Mouse (Mus musculus) embryonic facial prominence, embryonic 14.5 days (tissue): ENCODE results near the gene Fut2. TPM values are rescaled to one million over a fixed set of nuclear protein-coding genes. Genes with fewer than 3 reads are reported as not detected.

Source experiments
- ATAC-seq: fragments of 200-750 bp; cut with Nextera tagmentation; 2 replicates; pipeline ENCODE4 v1.8.0; 2017; ENCODE audit warnings: low read depth, moderate number of reproducible peaks, moderate TSS enrichment
- DNase-seq: peaks from one replicate; pipeline ENCODE4 v3.0.0-alpha.2; 2015; ENCODE audit warnings: low spot score
- H3K27ac ChIP-seq: fragments of 300-500 bp; sonication (generic); replicated peaks from 2 replicates; pipeline ENCODE4 v1.5.1; 2014; ENCODE audit warnings: low read depth, mild to moderate bottlenecking, low read length, moderate library complexity
- H3K27me3 ChIP-seq: fragments of 300-500 bp; sonication (generic); replicated peaks from 2 replicates; pipeline ENCODE4 v1.6.1; 2014; ENCODE audit warnings: low read length; ENCODE audit not compliant: control insufficient read depth, insufficient read depth
- H3K36me3 ChIP-seq: fragments of 300-500 bp; sonication (generic); 2 replicates; pipeline ENCODE4 v1.6.1; 2014; ENCODE audit warnings: low read length, mixed read lengths; ENCODE audit not compliant: control insufficient read depth, insufficient read depth
- H3K4me1 ChIP-seq: fragments of 300-500 bp; sonication (generic); 2 replicates; pipeline ENCODE4 v1.6.1; 2014; ENCODE audit warnings: antibody characterized with exemption, low read length; ENCODE audit not compliant: control insufficient read depth, insufficient read depth
- H3K4me2 ChIP-seq: fragments of 300-500 bp; sonication (generic); 2 replicates; pipeline ENCODE4 v1.6.1; 2014; ENCODE audit warnings: low read depth, mild to moderate bottlenecking, low read length, moderate library complexity, mixed read lengths
- H3K4me3 ChIP-seq: fragments of 300-500 bp; sonication (generic); 2 replicates; pipeline ENCODE4 v1.5.1; 2014; ENCODE audit warnings: low read depth, mild to moderate bottlenecking, low read length
- H3K9ac ChIP-seq: fragments of 300-500 bp; sonication (generic); 2 replicates; pipeline ENCODE4 v1.6.1; 2014; ENCODE audit warnings: low read depth, mild to moderate bottlenecking, low read length, moderate library complexity, mixed read lengths
- H3K9me3 ChIP-seq: fragments of 300-500 bp; sonication (generic); 2 replicates; pipeline ENCODE4 v1.6.1; 2016; ENCODE audit warnings: low read length; ENCODE audit not compliant: control insufficient read depth
- WGBS: fragments of 180-500 bp; shearing (Covaris S2); extraction: QIAGEN DNeasy Blood & Tissue Kit; methylation state at CpG from one replicate; pipeline ENCODE4 v1.1.7; 2014; 5-methylcytosine and 5-hydroxymethylcytosine counted together
- polyA plus RNA-seq: library from polyadenylated mRNA; unstranded; fragments of >200 nt; fragmentation: Nextera tagmentation; extraction: Ambion mirVana; gene quantifications from 2 replicates; pipeline ENCODE4 v1.2.1, GENCODE M21; 2014

Gene Fut2
- polyA plus RNA-seq, 1 experiment from 2014 or later: 1.9 TPM

DNA sequence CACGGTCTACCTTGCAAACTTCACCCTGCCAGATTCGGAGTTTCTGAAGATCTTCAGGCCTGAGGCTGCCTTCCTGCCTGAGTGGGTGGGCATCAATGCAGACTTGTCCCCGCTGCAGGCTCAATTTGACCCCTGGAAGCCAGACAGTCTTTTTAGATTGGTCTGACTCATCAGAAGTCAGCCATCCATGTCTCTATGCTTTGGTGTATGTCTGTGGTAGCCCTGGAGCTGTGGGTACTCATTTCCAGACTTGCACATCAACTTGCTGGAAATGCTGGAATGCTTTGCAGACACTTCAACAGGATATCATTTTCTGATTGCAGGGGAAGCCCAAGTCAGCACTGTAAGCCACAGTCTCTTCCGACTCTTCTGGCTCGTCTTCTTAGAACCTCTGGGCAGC is 46.6 kb downstream of the Fut2 start:
- WGBS: 90% methylated on average over 5 of the region's 5 CpGs

DNA sequence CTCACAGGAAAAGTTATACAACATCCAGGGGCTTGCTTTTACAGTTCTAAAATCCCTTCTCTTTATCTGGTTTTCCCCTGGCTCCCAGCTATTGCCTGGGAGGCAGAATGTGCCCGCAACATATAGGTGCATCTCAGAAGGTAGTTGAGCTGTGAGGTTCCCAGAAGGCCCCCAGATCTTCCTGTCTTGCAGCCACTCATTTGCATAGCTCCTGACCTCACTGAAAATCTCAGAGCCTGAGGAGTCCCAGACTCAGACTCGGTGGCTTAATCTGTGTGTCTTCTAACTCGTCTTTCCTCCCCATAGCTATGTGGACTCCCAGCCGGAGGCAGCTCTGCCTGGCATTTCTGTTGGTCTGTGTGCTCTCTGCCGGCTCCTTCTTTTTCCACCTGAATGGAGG is 47.9 kb downstream of the Fut2 start:
- DNase-seq: no peak
- WGBS: 80% methylated on average over 5 of the region's 5 CpGs

More for the DNA sequence above, 46.6 kb downstream of the Fut2 start:
- Histone ChIP-seq H3K4me2 (no peak overlapping the region), H3K4me3 (no peak overlapping the region), H3K27ac (no peak overlapping the region), H3K4me1 (peaks cover 19% of the 10 kb centered on the region), H3K9me3 (no peaks in the 10 kb centered on the region), H3K9ac (no peak overlapping the region), H3K36me3 (no peaks in the 10 kb centered on the region), H3K27me3 (peaks cover 20% of the 10 kb centered on the region)
- no peak for ATAC-seq
- no peak for DNase-seq

DNA sequence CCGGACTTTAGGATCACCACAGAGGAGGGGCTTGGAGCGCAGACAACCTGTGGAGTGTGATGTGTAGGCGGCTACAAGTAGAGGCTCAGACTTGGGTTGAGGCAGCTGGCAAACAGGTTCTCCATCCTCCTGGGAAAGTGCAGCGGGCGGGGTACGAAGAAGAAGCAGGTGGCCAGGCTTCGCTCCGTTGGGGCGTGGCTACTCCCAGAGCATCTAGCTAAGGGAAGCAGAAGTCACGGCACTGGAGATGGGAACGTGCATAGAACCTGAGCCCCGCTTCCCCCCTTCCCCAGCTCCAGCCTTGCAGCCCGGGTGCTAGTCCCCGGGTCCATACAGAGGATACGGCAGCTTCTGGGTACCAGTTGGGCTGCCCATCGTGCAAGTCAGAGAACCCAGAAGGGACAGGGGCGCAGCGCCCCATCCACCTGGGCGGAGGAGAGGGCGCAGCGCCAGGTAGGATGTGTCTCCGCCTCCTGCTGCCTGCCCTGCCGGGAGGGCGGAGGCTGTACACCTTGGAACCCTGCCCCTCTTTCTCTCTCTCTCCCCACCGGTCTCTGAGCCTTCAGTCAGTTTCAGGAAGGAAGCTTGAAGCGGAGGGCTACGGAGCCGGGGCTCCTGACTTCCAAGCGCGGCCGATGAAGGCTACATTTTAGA is 49.0 kb downstream of the Fut2 start, which contains the start of gene Fut1:
TSS of gene Fut1 (plus strand) at position 248 of the 654 bp plus-strand sequence.
- Histone ChIP-seq H3K9me3 (no peaks in the 10 kb centered on the region), H3K27me3 (peaks cover 20% of the 10 kb centered on the region), H3K4me2 (peak within 1 kb of the TSS; percentile 53), H3K9ac (peak within 1 kb of the TSS; percentile 51), H3K27ac (peak within 1 kb of the TSS; percentile 75), H3K4me1 (peaks cover 19% of the 10 kb centered on the region), H3K36me3 (no peaks in the 10 kb centered on the region), H3K4me3 (peak within 1 kb of the TSS; percentile 28)
- peak; percentile 92 for DNase-seq
- peak; percentile 85 for ATAC-seq
- WGBS: 4% methylated on average over 23 of the region's 31 CpGs

More for the DNA sequence above, 47.9 kb downstream of the Fut2 start:
- H3K9ac ChIP-seq: no peak overlapping the region
- peaks cover 19% of the 10 kb centered on the region for H3K4me1 ChIP-seq
- H3K9me3 ChIP-seq: no peaks in the 10 kb centered on the region
- ATAC-seq: no peak
- H3K27me3 ChIP-seq: peaks cover 20% of the 10 kb centered on the region
- H3K27ac ChIP-seq: no peak overlapping the region
- no peak overlapping the region for H3K4me3 ChIP-seq
- H3K36me3 ChIP-seq: no peaks in the 10 kb centered on the region
- no peak overlapping the region for H3K4me2 ChIP-seq

DNA sequence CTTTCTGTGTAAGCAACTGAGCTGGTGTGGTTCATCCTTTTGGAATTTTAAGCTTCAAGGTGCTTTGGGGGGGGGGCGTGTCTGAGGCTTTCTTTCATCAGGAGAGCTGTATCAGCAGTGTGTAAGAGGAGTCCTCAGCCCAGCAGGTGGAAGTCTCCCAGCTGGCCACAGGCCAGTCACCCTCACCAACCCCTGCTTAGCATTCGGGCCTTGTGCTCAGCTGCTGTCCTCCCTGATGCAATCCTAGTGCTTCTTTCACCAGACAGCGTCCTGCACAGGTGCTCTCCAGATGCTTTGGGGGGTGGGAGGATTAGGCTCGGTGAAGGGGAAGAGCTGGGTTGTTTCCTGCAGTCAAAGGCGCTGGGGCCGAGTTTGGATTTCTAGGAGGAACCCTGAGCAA is 49.9 kb downstream of the Fut2 start:
- 12% methylated on average over 6 of the region's 6 CpGs for WGBS
- no peak overlapping the region for H3K4me2 ChIP-seq

DNA sequence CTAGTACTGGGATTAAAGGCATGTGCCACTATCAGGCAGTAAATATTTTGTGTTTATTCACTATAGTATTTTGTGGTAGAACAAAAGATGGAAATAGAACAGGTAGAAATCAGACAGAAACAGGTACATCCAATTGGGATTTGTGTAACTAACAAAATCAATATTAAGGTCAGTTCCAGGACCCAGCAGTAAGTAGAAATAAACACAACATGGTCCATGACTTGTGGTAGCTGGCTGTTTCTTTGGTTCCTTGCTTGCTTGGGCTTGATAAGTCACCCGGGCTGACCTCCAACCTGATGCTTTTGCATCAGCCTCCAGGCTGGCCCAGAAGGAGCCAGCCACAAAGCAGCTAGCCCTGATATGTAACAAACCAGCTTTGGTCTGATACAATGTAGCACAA is 56.7 kb downstream of the Fut2 start:
- ATAC-seq (no peak), DNase-seq (no peak)
- Histone ChIP-seq H3K27ac (no peak overlapping the region), H3K9ac (no peak overlapping the region), H3K4me1 (no peaks in the 10 kb centered on the region), H3K36me3 (no peaks in the 10 kb centered on the region), H3K9me3 (no peaks in the 10 kb centered on the region), H3K4me2 (no peak overlapping the region), H3K4me3 (no peak overlapping the region), H3K27me3 (no peaks in the 10 kb centered on the region)
- 85% methylated on average over 1 of the region's 1 CpGs for WGBS

More for the DNA sequence above, 49.9 kb downstream of the Fut2 start:
- H3K4me3 ChIP-seq: no peak overlapping the region
- no peaks in the 10 kb centered on the region for H3K9me3 ChIP-seq
- peak overlapping the region; percentile 75 for H3K27ac ChIP-seq
- H3K4me1 ChIP-seq: peaks cover 19% of the 10 kb centered on the region
- H3K27me3 ChIP-seq: peaks cover 20% of the 10 kb centered on the region
- DNase-seq: peak; percentile 84
- peak; percentile 81 for ATAC-seq
- H3K36me3 ChIP-seq: no peaks in the 10 kb centered on the region
- H3K9ac ChIP-seq: no peak overlapping the region

DNA sequence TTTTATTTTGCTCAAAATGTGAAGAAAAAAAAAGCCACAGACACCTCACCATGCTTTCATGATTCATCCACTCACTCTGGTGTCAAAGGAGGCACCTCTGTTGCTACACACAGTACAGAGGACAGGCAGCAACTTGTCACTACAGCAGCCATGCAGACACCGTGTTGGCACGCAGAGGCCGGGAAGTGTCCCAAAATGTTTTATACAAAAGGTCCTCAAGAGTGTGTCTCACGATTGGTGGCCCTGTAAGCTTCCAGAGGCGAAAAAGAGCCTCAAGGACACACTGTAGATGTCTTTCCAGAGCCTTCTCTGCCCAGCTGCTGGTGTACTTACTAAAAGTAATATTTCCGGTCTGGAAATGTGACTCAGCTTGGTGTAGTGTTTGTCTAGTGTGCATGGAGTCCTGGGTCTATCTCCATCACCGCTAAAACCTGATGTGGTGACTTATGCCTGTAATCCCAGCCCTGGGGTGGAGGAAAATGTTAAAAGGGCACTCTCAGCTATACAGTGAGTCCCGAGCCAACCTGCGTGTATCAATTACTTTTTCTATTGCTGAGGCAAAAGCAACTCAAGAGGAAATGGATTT is 60.4 kb downstream of the Fut2 start:
- ATAC-seq (no peak), DNase-seq (peak; percentile 49)
- Histone ChIP-seq H3K36me3 (no peaks in the 10 kb centered on the region), H3K27ac (peak overlapping the region; percentile 55), H3K4me2 (no peak overlapping the region), H3K4me3 (no peak overlapping the region), H3K9me3 (no peaks in the 10 kb centered on the region), H3K4me1 (no peaks in the 10 kb centered on the region), H3K9ac (no peak overlapping the region), H3K27me3 (no peaks in the 10 kb centered on the region)
- WGBS: 74% methylated on average over 9 of the region's 9 CpGs

DNA sequence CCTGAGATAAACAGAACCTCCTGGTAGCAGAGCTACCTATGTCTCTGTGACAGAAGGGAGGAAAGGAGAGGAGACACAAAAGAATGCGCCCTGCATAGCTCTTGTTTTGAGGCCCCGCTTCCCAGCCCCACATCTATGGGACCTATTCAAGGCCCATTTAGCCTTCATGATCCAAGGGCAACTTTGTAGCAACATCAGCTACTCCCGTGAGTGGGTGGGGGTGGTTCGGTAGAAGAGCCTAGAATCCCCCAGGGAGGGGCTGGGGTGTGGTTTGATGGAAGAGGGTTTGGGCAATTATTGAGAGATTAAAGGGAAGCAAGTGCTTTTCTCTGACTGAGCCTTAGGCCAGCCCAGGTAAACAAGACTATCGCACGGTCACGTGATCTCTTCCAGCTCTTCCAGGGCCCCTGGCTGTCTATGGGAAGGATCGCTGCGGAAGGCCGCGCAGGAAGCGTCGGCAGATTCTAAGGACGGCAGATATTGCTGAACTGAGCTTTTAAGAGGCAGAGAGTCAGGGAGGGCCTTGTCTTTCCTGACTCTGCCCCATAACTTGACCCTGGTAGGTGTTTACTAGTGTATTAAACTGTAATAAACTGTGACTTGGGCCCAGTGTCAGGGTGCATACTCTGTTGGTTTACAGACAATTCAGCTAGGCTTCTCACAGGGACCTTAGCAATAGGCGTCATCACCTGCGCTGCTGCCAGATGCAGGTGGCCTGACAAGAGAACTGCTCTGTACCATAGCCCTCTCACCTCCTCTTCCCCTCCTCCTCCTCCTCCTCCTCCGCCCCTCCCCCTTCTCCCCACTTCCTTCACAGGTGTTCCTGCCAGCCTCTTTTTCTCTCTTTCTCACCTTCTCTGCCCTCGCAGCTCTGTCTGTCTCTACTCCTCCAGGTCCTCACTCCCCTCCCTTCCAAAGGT is 67.0 kb downstream of the Fut2 start:
- DNase-seq (peak; percentile 45), ATAC-seq (no peak)
- H3K4me3 ChIP-seq: no peak overlapping the region

More for the DNA sequence above, 67.0 kb downstream of the Fut2 start:
- 0 out of 2 replicates have a peak, but pooled peaks cover 5% of the 10 kb centered on the region for H3K4me1 ChIP-seq
- no peaks in the 10 kb centered on the region for H3K27me3 ChIP-seq
- H3K27ac ChIP-seq: no peak overlapping the region
- 41% methylated on average over 18 of the region's 18 CpGs for WGBS
- no peak overlapping the region for H3K9ac ChIP-seq
- no peak overlapping the region for H3K4me2 ChIP-seq
- H3K36me3 ChIP-seq: no peaks in the 10 kb centered on the region
- H3K9me3 ChIP-seq: no peaks in the 10 kb centered on the region
